Mouse (Mus musculus): ENCODE results near the gene Myo15. TPM values are rescaled to one million over a fixed set of nuclear protein-coding genes. Genes with fewer than 3 reads are reported as not detected.
"Not testable (repeated sequence)": the region's sequence is repeated elsewhere in the genome, so short reads cannot be mapped to it uniquely, and the experiment has no call there.

Myo15 gene
- polyA plus RNA-seq, 1 experiment from 2014 or later, result 0.08 TPM

DNA sequence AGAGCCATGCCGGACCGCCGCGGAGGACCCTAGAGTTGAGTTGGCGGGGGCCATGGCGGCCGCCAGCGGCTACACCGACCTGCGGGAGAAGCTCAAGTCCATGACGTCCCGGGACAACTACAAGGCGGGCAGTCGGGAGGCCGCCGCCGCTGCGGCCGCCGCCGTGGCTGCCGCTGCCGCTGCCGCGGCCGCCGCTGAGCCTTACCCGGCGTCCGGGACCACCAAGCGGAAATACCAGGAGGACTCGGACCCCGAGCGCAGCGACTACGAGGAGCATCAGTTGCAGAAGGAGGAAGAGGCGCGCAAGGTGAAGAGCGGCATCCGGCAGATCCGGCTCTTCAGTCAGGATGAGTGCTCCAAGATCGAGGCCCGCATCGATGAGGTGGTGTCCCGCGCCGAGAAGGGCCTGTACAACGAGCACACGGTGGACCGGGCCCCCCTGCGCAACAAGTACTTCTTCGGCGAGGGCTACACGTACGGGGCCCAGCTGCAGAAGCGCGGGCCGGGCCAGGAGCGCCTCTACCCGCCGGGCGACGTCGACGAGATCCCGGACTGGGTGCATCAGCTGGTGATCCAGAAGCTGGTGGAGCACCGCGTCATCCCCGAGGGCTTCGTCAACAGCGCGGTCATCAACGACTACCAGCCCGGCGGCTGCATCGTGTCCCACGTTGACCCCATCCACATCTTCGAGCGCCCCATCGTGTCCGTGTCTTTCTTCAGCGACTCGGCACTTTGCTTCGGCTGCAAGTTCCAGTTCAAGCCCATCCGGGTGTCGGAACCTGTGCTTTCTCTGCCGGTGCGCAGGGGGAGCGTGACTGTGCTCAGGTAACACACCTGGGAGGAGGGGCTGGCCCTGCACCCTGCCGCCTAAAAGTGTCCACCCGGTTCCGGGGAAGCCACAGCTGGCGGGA is 69.5 kb downstream of the Myo15 start:
- no peaks in the 10 kb centered on the region for H3K27me3 ChIP-seq (replicated peaks; ENCODE audit: control insufficient read depth, insufficient read depth, low read length)
- H3K27ac ChIP-seq (ENCODE audit: low read length), result peak overlapping the region; percentile 99
- 0 out of 2 replicates have a peak, but pooled peaks cover 2% of the 10 kb centered on the region for H3K36me3 ChIP-seq (ENCODE audit: control insufficient read depth, insufficient read depth)
- H3K4me2 ChIP-seq (ENCODE audit: low read length), result peak overlapping the region; percentile 91
- peaks cover 43% of the 10 kb centered on the region for H3K4me1 ChIP-seq (replicated peaks; ENCODE audit: control insufficient read depth, insufficient read depth, low read length)
- no peaks in the 10 kb centered on the region for H3K9me3 ChIP-seq (ENCODE audit: control insufficient read depth, low read length)
- under 1% methylated on average over 93 of the region's 93 CpGs for WGBS
- peak overlapping the region; percentile 98 for H3K4me3 ChIP-seq (replicated peaks; ENCODE audit: low read length)
- ATAC-seq, result no peak
- peak overlapping the region; percentile 68 for H3K9ac ChIP-seq (replicated peaks; ENCODE audit: low read depth, low read length)

DNA sequence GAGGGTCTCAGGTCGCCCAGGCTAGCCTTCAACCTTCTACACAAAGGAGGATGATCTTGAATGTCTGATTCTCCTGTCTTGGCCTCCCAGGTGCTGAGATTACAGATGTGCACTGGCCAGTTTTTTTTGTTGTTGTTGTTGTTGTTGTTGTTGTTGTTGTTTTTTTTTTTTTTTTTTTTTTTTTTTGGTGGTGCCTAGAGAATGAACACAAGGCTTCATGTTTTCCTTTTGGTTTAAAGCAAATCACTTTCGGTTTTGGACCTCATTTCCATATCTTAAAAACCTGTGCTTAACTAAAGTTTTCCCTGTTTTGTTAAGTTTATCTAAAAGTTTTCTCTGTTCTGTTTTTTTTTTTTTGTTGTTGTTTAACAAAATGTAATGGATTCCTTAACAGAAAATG is 70.4 kb downstream of the Myo15 start:
- ATAC-seq, result no peak
- Histone ChIP-seq H3K4me2 (ENCODE audit: low read length) (peak overlapping the region; percentile 91), H3K36me3 (ENCODE audit: control insufficient read depth, insufficient read depth) (0 out of 2 replicates have a peak, but pooled peaks cover 2% of the 10 kb centered on the region), H3K9ac (replicated peaks; ENCODE audit: low read depth, low read length) (peak overlapping the region; percentile 68), H3K4me1 (replicated peaks; ENCODE audit: control insufficient read depth, insufficient read depth, low read length) (peaks cover 44% of the 10 kb centered on the region), H3K27ac (ENCODE audit: low read length) (no peak overlapping the region), H3K9me3 (ENCODE audit: control insufficient read depth, low read length) (no peaks in the 10 kb centered on the region), H3K27me3 (replicated peaks; ENCODE audit: control insufficient read depth, insufficient read depth, low read length) (no peaks in the 10 kb centered on the region), H3K4me3 (replicated peaks; ENCODE audit: low read length) (peak overlapping the region; percentile 98)
- 2% methylated on average over 2 of the region's 2 CpGs for WGBS

DNA sequence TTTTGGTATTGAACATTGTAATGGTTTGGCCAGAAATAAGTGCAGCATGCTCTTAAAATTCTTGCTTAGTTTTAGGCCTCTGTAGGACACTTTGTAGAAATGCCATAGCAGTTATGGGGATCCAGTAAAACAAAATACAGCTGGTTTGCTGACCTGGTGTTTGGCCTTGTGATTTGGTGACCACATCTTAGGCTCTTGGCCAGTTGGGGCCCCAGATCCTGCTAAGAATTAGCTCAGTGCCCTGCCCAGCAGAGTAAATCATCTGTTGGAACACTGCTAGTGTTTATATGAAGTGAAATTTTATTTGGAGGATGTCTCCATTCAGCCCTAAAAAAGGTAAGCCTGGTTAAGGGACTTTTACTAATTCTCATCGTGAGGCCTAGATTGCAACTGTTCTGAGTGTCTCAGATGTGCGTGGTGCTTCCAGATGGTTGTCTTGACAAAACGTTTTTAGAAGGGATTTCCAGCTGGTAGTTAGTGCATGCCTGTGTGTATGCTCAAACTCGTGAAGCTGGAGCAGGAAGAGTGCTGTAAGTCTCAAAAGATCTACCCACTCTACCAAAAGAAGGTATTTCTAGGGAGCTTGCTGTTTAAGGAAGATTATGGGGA is 71.0 kb downstream of the Myo15 start:
- H3K27ac ChIP-seq (ENCODE audit: low read length), result no peak overlapping the region
- H3K4me2 ChIP-seq (ENCODE audit: low read length), result peak overlapping the region; percentile 72
- H3K9me3 ChIP-seq (ENCODE audit: control insufficient read depth, low read length), result no peaks in the 10 kb centered on the region
- H3K36me3 ChIP-seq (ENCODE audit: control insufficient read depth, insufficient read depth), result 0 out of 2 replicates have a peak, but pooled peaks cover 2% of the 10 kb centered on the region
- H3K4me3 ChIP-seq (replicated peaks; ENCODE audit: low read length), result peak overlapping the region; percentile 37
- ATAC-seq, result no peak
- H3K9ac ChIP-seq (replicated peaks; ENCODE audit: low read depth, low read length), result peak overlapping the region; percentile 44
- no peaks in the 10 kb centered on the region for H3K27me3 ChIP-seq (replicated peaks; ENCODE audit: control insufficient read depth, insufficient read depth, low read length)
- WGBS, result 7% methylated on average over 4 of the region's 4 CpGs
- H3K4me1 ChIP-seq (replicated peaks; ENCODE audit: control insufficient read depth, insufficient read depth, low read length), result peaks cover 47% of the 10 kb centered on the region

DNA sequence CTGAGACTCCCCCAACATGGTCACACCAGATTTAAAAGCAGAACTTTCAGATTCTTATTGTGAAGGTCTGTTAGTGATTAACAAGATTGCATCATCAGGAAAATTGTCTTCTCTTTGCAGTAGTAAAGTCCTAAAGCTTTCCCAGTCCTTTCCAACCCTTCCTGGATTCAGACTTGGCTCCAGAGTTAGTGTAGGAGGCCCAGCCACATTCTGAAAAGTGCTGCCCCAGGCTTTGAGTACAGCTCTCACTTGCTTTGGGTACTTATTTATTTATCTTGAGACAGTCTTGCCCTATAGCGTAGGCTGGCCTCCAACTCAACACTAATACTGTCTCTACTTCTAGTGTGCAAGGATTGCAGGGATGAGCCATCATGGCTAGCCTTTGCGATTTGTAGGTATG is 71.6 kb downstream of the Myo15 start:
- H3K27me3 ChIP-seq (replicated peaks; ENCODE audit: control insufficient read depth, insufficient read depth, low read length), result no peaks in the 10 kb centered on the region
- 0 out of 2 replicates have a peak, but pooled peaks cover 2% of the 10 kb centered on the region for H3K36me3 ChIP-seq (ENCODE audit: control insufficient read depth, insufficient read depth)
- ATAC-seq, result no peak
- peaks cover 45% of the 10 kb centered on the region for H3K4me1 ChIP-seq (replicated peaks; ENCODE audit: control insufficient read depth, insufficient read depth, low read length)
- no peak overlapping the region for H3K27ac ChIP-seq (ENCODE audit: low read length)
- H3K9ac ChIP-seq (replicated peaks; ENCODE audit: low read depth, low read length), result no peak overlapping the region; the same call in 1 of the 2 replicates
- WGBS, result 74% methylated on average over 2 of the region's 2 CpGs
- no peaks in the 10 kb centered on the region for H3K9me3 ChIP-seq (ENCODE audit: control insufficient read depth, low read length)
- peak overlapping the region; percentile 72 for H3K4me2 ChIP-seq (ENCODE audit: low read length)
- peak overlapping the region; percentile 37 for H3K4me3 ChIP-seq (replicated peaks; ENCODE audit: low read length)

GRCm38 (mm10) chr11:60541831-60542230 is 72.7 kb downstream of the Myo15 start:
- Histone ChIP-seq H3K4me2 (ENCODE audit: low read length) (no peak overlapping the region), H3K27ac (ENCODE audit: low read length) (no peak overlapping the region), H3K27me3 (replicated peaks; ENCODE audit: control insufficient read depth, insufficient read depth, low read length) (no peaks in the 10 kb centered on the region), H3K36me3 (ENCODE audit: control insufficient read depth, insufficient read depth) (0 out of 2 replicates have a peak, but pooled peaks cover 2% of the 10 kb centered on the region), H3K4me1 (replicated peaks; ENCODE audit: control insufficient read depth, insufficient read depth, low read length) (peaks cover 37% of the 10 kb centered on the region), H3K9ac (replicated peaks; ENCODE audit: low read depth, low read length) (no peak overlapping the region), H3K4me3 (replicated peaks; ENCODE audit: low read length) (no peak overlapping the region), H3K9me3 (ENCODE audit: control insufficient read depth, low read length) (no peaks in the 10 kb centered on the region)
- no peak for ATAC-seq
- WGBS, result 83% methylated on average over 6 of the region's 6 CpGs

DNA sequence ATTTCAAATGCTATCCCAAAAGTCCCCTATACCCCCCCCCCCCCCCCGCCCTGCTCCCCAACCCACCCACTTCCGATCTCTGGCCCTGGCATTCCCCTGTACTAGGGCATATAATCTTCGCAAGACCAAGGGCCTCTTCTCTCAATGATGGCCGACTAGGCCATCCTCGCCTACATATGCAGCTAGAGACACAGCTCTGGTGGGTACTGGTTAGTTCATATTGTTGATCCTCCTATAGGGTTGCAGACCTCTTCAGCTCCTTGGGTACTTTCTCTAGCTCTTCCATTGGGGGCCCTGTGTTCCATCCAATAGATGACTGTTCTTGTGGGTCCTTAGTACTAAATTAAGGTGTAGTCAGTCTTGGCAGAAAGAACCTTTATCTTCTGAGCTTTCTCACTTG is 74.1 kb downstream of the Myo15 start:
- H3K4me2 ChIP-seq (ENCODE audit: low read length); H3K9me3 ChIP-seq (ENCODE audit: control insufficient read depth, low read length); H3K27me3 ChIP-seq (replicated peaks; ENCODE audit: control insufficient read depth, insufficient read depth, low read length); ATAC-seq; H3K27ac ChIP-seq (ENCODE audit: low read length); H3K9ac ChIP-seq (replicated peaks; ENCODE audit: low read depth, low read length); H3K4me3 ChIP-seq (replicated peaks; ENCODE audit: low read length); H3K36me3 ChIP-seq (ENCODE audit: control insufficient read depth, insufficient read depth): not testable (repeated sequence)
- WGBS, result 83% methylated on average over 4 of the region's 5 CpGs
- H3K4me1 ChIP-seq (replicated peaks; ENCODE audit: control insufficient read depth, insufficient read depth, low read length), result peaks cover 37% of the 10 kb centered on the region

DNA sequence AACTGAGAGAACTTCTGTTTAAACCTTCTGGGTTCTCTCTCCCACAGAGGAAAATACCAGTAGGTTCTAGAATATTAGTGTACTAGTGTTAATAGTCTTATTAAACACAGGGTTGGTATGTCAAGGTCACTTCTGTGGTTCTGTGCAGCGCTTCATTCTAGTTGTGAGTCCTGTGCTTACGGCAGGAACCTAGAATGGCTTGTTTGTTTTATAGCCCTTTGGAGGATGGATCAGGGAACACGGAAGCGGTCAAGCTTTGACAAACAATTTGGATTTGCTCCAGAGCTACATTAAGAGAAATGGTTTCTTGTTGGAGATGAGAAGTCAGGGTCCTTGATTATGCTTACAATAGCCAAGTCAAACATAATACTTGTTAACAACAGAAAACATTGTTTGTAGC is 76.3 kb downstream of the Myo15 start:
- no peaks in the 10 kb centered on the region for H3K9me3 ChIP-seq (ENCODE audit: control insufficient read depth, low read length)
- peaks cover 25% of the 10 kb centered on the region for H3K4me1 ChIP-seq (replicated peaks; ENCODE audit: control insufficient read depth, insufficient read depth, low read length)
- WGBS, result 74% methylated on average over 4 of the region's 4 CpGs
- ATAC-seq, result no peak
- no peak overlapping the region for H3K9ac ChIP-seq (replicated peaks; ENCODE audit: low read depth, low read length)
- no peaks in the 10 kb centered on the region for H3K27me3 ChIP-seq (replicated peaks; ENCODE audit: control insufficient read depth, insufficient read depth, low read length)
- H3K27ac ChIP-seq (ENCODE audit: low read length), result no peak overlapping the region
- no peak overlapping the region for H3K4me2 ChIP-seq (ENCODE audit: low read length)
- H3K4me3 ChIP-seq (replicated peaks; ENCODE audit: low read length), result no peak overlapping the region
- peaks cover 10% of the 10 kb centered on the region; the same call in 1 of the 2 replicates for H3K36me3 ChIP-seq (ENCODE audit: control insufficient read depth, insufficient read depth)

DNA sequence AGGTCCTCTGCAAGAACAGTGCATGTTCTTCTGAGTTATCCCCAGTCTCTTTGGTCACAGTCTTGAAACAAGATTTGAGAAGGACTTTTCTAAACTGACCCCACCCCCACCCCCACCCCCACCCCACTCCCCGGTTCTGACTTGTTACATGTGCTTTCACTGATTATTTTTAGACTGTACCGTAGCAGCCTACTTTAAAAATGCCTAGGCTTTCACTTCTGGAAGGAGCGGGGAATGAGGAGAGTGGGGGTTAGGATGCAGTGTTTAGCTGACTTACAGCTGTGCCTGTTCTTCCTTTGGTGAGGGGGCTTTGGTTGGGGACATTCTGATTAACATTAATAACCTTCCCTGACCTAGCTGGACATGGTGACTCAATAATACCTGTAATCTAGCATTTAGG is 79.0 kb downstream of the Myo15 start:
- no peaks in the 10 kb centered on the region for H3K27me3 ChIP-seq (replicated peaks; ENCODE audit: control insufficient read depth, insufficient read depth, low read length)
- H3K4me3 ChIP-seq (replicated peaks; ENCODE audit: low read length), result no peak overlapping the region
- H3K4me2 ChIP-seq (ENCODE audit: low read length), result no peak overlapping the region
- no peak for ATAC-seq
- H3K9ac ChIP-seq (replicated peaks; ENCODE audit: low read depth, low read length), result no peak overlapping the region
- peaks cover 8% of the 10 kb centered on the region; the same call in 1 of the 2 replicates for H3K36me3 ChIP-seq (ENCODE audit: control insufficient read depth, insufficient read depth)
- no peaks in the 10 kb centered on the region for H3K9me3 ChIP-seq (ENCODE audit: control insufficient read depth, low read length)
- 92% methylated on average over 3 of the region's 3 CpGs for WGBS
- H3K4me1 ChIP-seq (replicated peaks; ENCODE audit: control insufficient read depth, insufficient read depth, low read length), result peaks cover 8% of the 10 kb centered on the region; the same call in 1 of the 2 replicates
- H3K27ac ChIP-seq (ENCODE audit: low read length), result no peak overlapping the region

DNA sequence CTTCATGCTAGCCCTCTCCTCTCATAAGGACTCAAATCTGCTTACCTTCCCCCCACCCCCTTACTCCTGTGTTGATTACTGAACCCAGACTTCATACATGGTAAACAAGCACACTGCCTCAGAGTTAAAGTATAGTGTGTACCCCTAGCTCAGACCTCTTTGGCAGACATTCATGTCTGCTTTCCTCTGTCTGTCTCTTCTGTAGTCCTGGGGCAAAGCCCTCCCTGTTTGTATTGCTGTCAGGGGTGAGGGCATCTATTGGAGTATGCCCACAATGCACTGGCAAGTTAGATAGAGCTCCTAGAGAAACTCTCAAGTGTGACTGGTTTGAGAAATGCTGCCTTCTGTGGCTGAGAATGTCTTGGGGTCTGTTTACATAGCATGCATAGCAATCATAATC is 84.0 kb downstream of the Myo15 start:
- H3K27ac ChIP-seq (ENCODE audit: low read length), result no peak overlapping the region
- H3K4me1 ChIP-seq (replicated peaks; ENCODE audit: control insufficient read depth, insufficient read depth, low read length), result no peaks in the 10 kb centered on the region
- H3K9ac ChIP-seq (replicated peaks; ENCODE audit: low read depth, low read length), result no peak overlapping the region
- no peaks in the 10 kb centered on the region for H3K27me3 ChIP-seq (replicated peaks; ENCODE audit: control insufficient read depth, insufficient read depth, low read length)
- no peak for ATAC-seq
- H3K36me3 ChIP-seq (ENCODE audit: control insufficient read depth, insufficient read depth), result peaks cover 25% of the 10 kb centered on the region
- H3K4me2 ChIP-seq (ENCODE audit: low read length), result no peak overlapping the region
- H3K9me3 ChIP-seq (ENCODE audit: control insufficient read depth, low read length), result no peaks in the 10 kb centered on the region
- no peak overlapping the region for H3K4me3 ChIP-seq (replicated peaks; ENCODE audit: low read length)

Data from forebrain, embryonic 16.5 days (tissue).